ENCODE assay signal across 17 mouse cellular contexts in genomic region chr8:23510561-23510960, GRCm38 (mm10).
DNase-seq lines count a peak whose midpoint lies in the region; ATAC-seq and TF ChIP-seq lines count a peak whose summit lies in the region.
"Had no signal": no experiment of that assay in that cellular context is flagged by ENCODE, and none has a peak within 500 bp of the region (broad histone marks: within the 10 kb centered on the region; RNA-seq: fewer than 3 reads in every experiment).

No protein-coding gene starts in this region.

- H3K27ac ChIP-seq in kidney, embryonic 15.5 days = peak overlapping the region; percentile 56; the same call in 1 of the 2 replicates
- H3K27ac ChIP-seq in testis, adult 2 months (ENCODE audit: control insufficient read depth, insufficient read depth, low read depth, low read length) = 0 out of 2 replicates have a peak overlapping the region, but pooled peaks have one; percentile 13
- no peak overlapping the region for H3K27ac ChIP-seq in hindbrain, embryonic 16.5 days (ENCODE audit: low read depth, low read length)
- H3K27ac ChIP-seq: forebrain, embryonic 15.5 days; neural tube, embryonic 13.5 days had no signal

- no peaks in the 10 kb centered on the region for H3K27me3 ChIP-seq in kidney, embryonic 15.5 days
- H3K27me3 ChIP-seq in testis, adult 2 months (ENCODE audit: control insufficient read depth, insufficient read depth, low read length) = no peaks in the 10 kb centered on the region
- no peaks in the 10 kb centered on the region for H3K27me3 ChIP-seq in hindbrain, embryonic 16.5 days (replicated peaks; ENCODE audit: control insufficient read depth, insufficient read depth, low read length)
- H3K27me3 ChIP-seq: forebrain, embryonic 15.5 days; neural tube, embryonic 13.5 days had no signal

- DNase-seq in embryo, embryonic 10.5 days (ENCODE audit: low spot score) = peak; percentile 9
- no peak for DNase-seq in embryo, embryonic 11 days
- DNase-seq in kidney, adult 11 months = no peak
- DNase-seq in testis, postnatal 10 days (ENCODE audit: low spot score) = no peak
- no peak for DNase-seq in cerebellum, adult 18-20 months
- DNase-seq: cerebellum, postnatal 14 days; kidney, postnatal 36 days; lung, postnatal 4 days; right cerebral cortex, postnatal 14 days had no signal

- H3K4me2 ChIP-seq in kidney, embryonic 15.5 days = no peak overlapping the region
- H3K4me2 ChIP-seq in hindbrain, embryonic 16.5 days (ENCODE audit: low read length) = no peak overlapping the region
- H3K4me2 ChIP-seq: forebrain, embryonic 15.5 days; midbrain, embryonic 11.5 days; neural tube, embryonic 13.5 days had no signal

- no peaks in the 10 kb centered on the region for H3K36me3 ChIP-seq in kidney, embryonic 15.5 days
- H3K36me3 ChIP-seq in testis, adult 2 months (ENCODE audit: control insufficient read depth, insufficient read depth, low read length) = no peaks in the 10 kb centered on the region
- H3K36me3 ChIP-seq in hindbrain, embryonic 16.5 days (ENCODE audit: control insufficient read depth, insufficient read depth, low read length) = no peaks in the 10 kb centered on the region
- H3K36me3 ChIP-seq: forebrain, embryonic 15.5 days; neural tube, embryonic 13.5 days had no signal

- H3K4me3 ChIP-seq in kidney, embryonic 15.5 days (replicated peaks) = no peak overlapping the region
- H3K4me3 ChIP-seq in testis, adult 2 months (ENCODE audit: control insufficient read depth, low read depth, low read length) = no peak overlapping the region
- H3K4me3 ChIP-seq in hindbrain, embryonic 16.5 days (ENCODE audit: low read length) = no peak overlapping the region
- H3K4me3 ChIP-seq: erythroblast, embryonic 14.5 days; forebrain, embryonic 15.5 days; neural tube, embryonic 13.5 days had no signal

- no peak for ATAC-seq in kidney, embryonic 15.5 days (replicated peaks; ENCODE audit: low FRiP score)
- no peak for ATAC-seq in hindbrain, embryonic 16.5 days
- ATAC-seq: forebrain, embryonic 15.5 days; inflammation-experienced regulatory T-cells, adult 6 months had no signal

- H3K9ac ChIP-seq in kidney, embryonic 15.5 days = no peak overlapping the region
- no peak overlapping the region for H3K9ac ChIP-seq in hindbrain, embryonic 16.5 days (ENCODE audit: low read depth, low read length)
- H3K9ac ChIP-seq: forebrain, embryonic 15.5 days; neural tube, embryonic 13.5 days had no signal

- WGBS in kidney, embryonic 15.5 days = 53% methylated on average over 5 of the region's 5 CpGs
- 73% methylated on average over 5 of the region's 5 CpGs for WGBS in hindbrain, embryonic 16.5 days

- H3K9me3 ChIP-seq in kidney, embryonic 15.5 days (replicated peaks) = no peaks in the 10 kb centered on the region
- H3K9me3 ChIP-seq in hindbrain, embryonic 16.5 days (ENCODE audit: control insufficient read depth, low read length) = no peaks in the 10 kb centered on the region
- H3K9me3 ChIP-seq: forebrain, embryonic 15.5 days; neural tube, embryonic 13.5 days had no signal

- no peak for TF ChIP-seq CTCF in testis, adult 2 months (IDR thresholded peaks at IDR 0.05; ENCODE audit: control insufficient read depth, insufficient read depth, insufficient replicate concordance, low read depth, low read length)

- peaks cover 15% of the 10 kb centered on the region for H3K4me1 ChIP-seq in kidney, embryonic 15.5 days
- no peaks in the 10 kb centered on the region for H3K4me1 ChIP-seq in testis, adult 2 months (ENCODE audit: control insufficient read depth, insufficient read depth, low read length)
- no peaks in the 10 kb centered on the region for H3K4me1 ChIP-seq in hindbrain, embryonic 16.5 days (ENCODE audit: control insufficient read depth, insufficient read depth, low read depth, low read length)
- H3K4me1 ChIP-seq: neural tube, embryonic 13.5 days had no signal

- TF ChIP-seq POLR2A in testis, adult 2 months (IDR thresholded peaks at IDR 0.05; ENCODE audit: control insufficient read depth, low read depth, low read length) = no peak
